In the genomic region with DNA sequence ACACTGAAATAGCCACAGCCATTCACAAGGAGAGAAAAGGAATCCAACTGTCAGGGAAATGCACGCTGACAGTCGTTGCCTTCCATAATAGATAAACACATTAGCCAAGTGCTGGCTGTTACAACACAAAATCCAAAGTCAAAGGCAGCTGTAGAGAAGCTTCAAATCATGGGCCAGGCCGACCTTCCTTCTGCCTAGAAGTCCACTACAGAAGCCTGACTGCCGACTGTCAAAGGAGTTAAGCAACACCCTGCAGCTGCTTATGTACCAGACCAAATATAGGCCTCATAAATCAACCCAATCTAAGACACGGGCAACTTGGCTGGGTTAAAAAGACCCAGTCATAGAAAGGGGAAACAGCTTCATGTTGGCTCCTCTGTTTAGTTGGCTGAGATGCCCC, we compare ENCODE assay signal across 11 mouse cellular contexts.
A peak's percentile ranks its signal among the peaks of the same experiment; 100 is the strongest.
DNase-seq lines count a peak whose midpoint lies in the region; ATAC-seq and TF ChIP-seq lines count a peak whose summit lies in the region.
"Had no signal": no experiment of that assay in that cellular context is flagged by ENCODE, and none has a peak within 500 bp of the region (broad histone marks: within the 10 kb centered on the region; RNA-seq: fewer than 3 reads in every experiment).

No protein-coding gene starts in this region.

- no peaks in the 10 kb centered on the region for H3K9me3 ChIP-seq in embryonic facial prominence, embryonic 14.5 days (ENCODE audit: control insufficient read depth, low read length)
- H3K9me3 ChIP-seq in embryonic facial prominence, embryonic 10.5 days = 0 out of 2 replicates have a peak, but pooled peaks cover 3% of the 10 kb centered on the region
- H3K9me3 ChIP-seq in limb, embryonic 15.5 days = no peaks in the 10 kb centered on the region
- H3K9me3 ChIP-seq in stomach, postnatal 0 days (ENCODE audit: control insufficient read depth, low read length) = no peaks in the 10 kb centered on the region
- H3K9me3 ChIP-seq: forebrain, embryonic 15.5 days; limb, embryonic 12.5 days had no signal

- H3K36me3 ChIP-seq in embryonic facial prominence, embryonic 14.5 days (ENCODE audit: control insufficient read depth, insufficient read depth, low read length) = no peaks in the 10 kb centered on the region
- H3K36me3 ChIP-seq in embryonic facial prominence, embryonic 10.5 days (replicated peaks) = peaks cover 8% of the 10 kb centered on the region
- H3K36me3 ChIP-seq in limb, embryonic 15.5 days = no peaks in the 10 kb centered on the region
- no peaks in the 10 kb centered on the region for H3K36me3 ChIP-seq in stomach, postnatal 0 days (ENCODE audit: control insufficient read depth, insufficient read depth, low read length)
- H3K36me3 ChIP-seq: forebrain, embryonic 15.5 days; limb, embryonic 12.5 days had no signal

- no peak for TF ChIP-seq CTCF in lung, adult 2 months (IDR thresholded peaks at IDR 0.05; ENCODE audit: insufficient read depth, low read length)
- TF ChIP-seq CTCF in stomach, postnatal 0 days (IDR thresholded peaks at IDR 0.05; ENCODE audit: low read depth) = no peak

- no peak for TF ChIP-seq POLR2A in lung, adult 2 months (IDR thresholded peaks at IDR 0.05; ENCODE audit: borderline replicate concordance, extremely low read depth, low read depth, low read length)

- no peak overlapping the region for H3K4me2 ChIP-seq in embryonic facial prominence, embryonic 14.5 days (ENCODE audit: low read depth, low read length)
- no peak overlapping the region for H3K4me2 ChIP-seq in limb, embryonic 15.5 days
- H3K4me2 ChIP-seq in stomach, postnatal 0 days (replicated peaks; ENCODE audit: low read depth) = no peak overlapping the region
- H3K4me2 ChIP-seq: forebrain, embryonic 15.5 days; limb, embryonic 12.5 days had no signal

- DNase-seq in embryonic facial prominence, embryonic 14.5 days (ENCODE audit: low spot score) = peak; percentile 39
- no peak for DNase-seq in embryonic facial prominence, embryonic 10.5 days (ENCODE audit: low spot score)
- DNase-seq in lung, adult 18-20 months = peak; percentile 15 to 41
- DNase-seq in lung, adult 2 months = no peak
- no peak for DNase-seq in stomach, postnatal 0 days (ENCODE audit: low spot score)
- DNase-seq in spleen, postnatal 4 days (ENCODE audit: low spot score in 2 of 2) = no peak
- no peak for DNase-seq in urinary bladder, postnatal 4 days (ENCODE audit: low spot score in 2 of 2)

- no peak overlapping the region for H3K9ac ChIP-seq in embryonic facial prominence, embryonic 14.5 days (ENCODE audit: low read depth, low read length)
- H3K9ac ChIP-seq in limb, embryonic 15.5 days = no peak overlapping the region
- H3K9ac ChIP-seq in stomach, postnatal 0 days (ENCODE audit: low read length) = no peak overlapping the region
- H3K9ac ChIP-seq: forebrain, embryonic 15.5 days; limb, embryonic 12.5 days had no signal

- H3K4me3 ChIP-seq in embryonic facial prominence, embryonic 14.5 days (ENCODE audit: low read depth, low read length) = no peak overlapping the region
- H3K4me3 ChIP-seq in embryonic facial prominence, embryonic 10.5 days = no peak overlapping the region
- H3K4me3 ChIP-seq in lung, adult 2 months (replicated peaks; ENCODE audit: extremely low read depth, low read depth, low read length) = no peak overlapping the region
- H3K4me3 ChIP-seq in limb, embryonic 15.5 days = no peak overlapping the region
- no peak overlapping the region for H3K4me3 ChIP-seq in stomach, postnatal 0 days (ENCODE audit: low read depth, low read length)
- H3K4me3 ChIP-seq: forebrain, embryonic 15.5 days; limb, embryonic 12.5 days had no signal

- WGBS in embryonic facial prominence, embryonic 14.5 days = 62% methylated on average over 5 of the region's 5 CpGs
- WGBS in embryonic facial prominence, embryonic 10.5 days = 77% methylated on average over 5 of the region's 5 CpGs
- WGBS in lung, adult 2 months = 33% methylated on average over 5 of the region's 5 CpGs
- 20% methylated on average over 5 of the region's 5 CpGs for WGBS in limb, embryonic 15.5 days
- 19% methylated on average over 5 of the region's 5 CpGs for WGBS in stomach, postnatal 0 days

- H3K4me1 ChIP-seq in embryonic facial prominence, embryonic 14.5 days (ENCODE audit: control insufficient read depth, insufficient read depth, low read length) = peaks cover 5% of the 10 kb centered on the region; the same call in 1 of the 2 replicates
- peaks cover 59% of the 10 kb centered on the region for H3K4me1 ChIP-seq in embryonic facial prominence, embryonic 10.5 days
- H3K4me1 ChIP-seq in lung, adult 2 months (ENCODE audit: control insufficient read depth, insufficient read depth, low read length) = no peaks in the 10 kb centered on the region
- H3K4me1 ChIP-seq in limb, embryonic 15.5 days = peaks cover 20% of the 10 kb centered on the region
- H3K4me1 ChIP-seq in stomach, postnatal 0 days (replicated peaks; ENCODE audit: control insufficient read depth, insufficient read depth) = no peaks in the 10 kb centered on the region; the same call in 1 of the 2 replicates

- H3K27me3 ChIP-seq in embryonic facial prominence, embryonic 14.5 days (replicated peaks; ENCODE audit: control insufficient read depth, insufficient read depth, low read length) = no peaks in the 10 kb centered on the region
- H3K27me3 ChIP-seq in embryonic facial prominence, embryonic 10.5 days (replicated peaks; ENCODE audit: low read depth, poor library complexity, severe bottlenecking) = no peaks in the 10 kb centered on the region
- no peaks in the 10 kb centered on the region for H3K27me3 ChIP-seq in limb, embryonic 15.5 days
- H3K27me3 ChIP-seq in stomach, postnatal 0 days (ENCODE audit: control insufficient read depth, insufficient read depth, low read length) = no peaks in the 10 kb centered on the region
- H3K27me3 ChIP-seq: forebrain, embryonic 15.5 days; limb, embryonic 12.5 days had no signal

- peak overlapping the region; percentile 1 for H3K27ac ChIP-seq in embryonic facial prominence, embryonic 14.5 days (replicated peaks; ENCODE audit: low read depth, low read length)
- H3K27ac ChIP-seq in embryonic facial prominence, embryonic 10.5 days (replicated peaks) = no peak overlapping the region
- peak overlapping the region; percentile 47; the same call in 1 of the 2 replicates for H3K27ac ChIP-seq in limb, embryonic 15.5 days
- no peak overlapping the region for H3K27ac ChIP-seq in stomach, postnatal 0 days (replicated peaks)
- H3K27ac ChIP-seq: forebrain, embryonic 15.5 days; limb, embryonic 12.5 days had no signal

- TF ChIP-seq EP300 in stomach, postnatal 0 days (optimal IDR thresholded peaks at IDR 0.05) = no peak

- no peak for ATAC-seq in embryonic facial prominence, embryonic 14.5 days (ENCODE audit: low read depth)
- ATAC-seq in limb, embryonic 15.5 days (ENCODE audit: insufficient number of reproducible peaks, low FRiP score, low TSS enrichment, low read depth) = no peak
- ATAC-seq in stomach, postnatal 0 days (ENCODE audit: low FRiP score, low TSS enrichment) = peak; percentile 42; the same call in 1 of the 2 replicates
- ATAC-seq: forebrain, embryonic 15.5 days; inflammation-experienced regulatory T-cells, adult 6 months had no signal

Comparison
In these comparisons a context has a peak if more than half of its experiments do, and no peak if none do; other contexts are left out.
1. DNase-seq: peak in embryonic facial prominence, embryonic 14.5 days (single experiment) and lung, adult 18-20 months (2 of 2); none in embryonic facial prominence, embryonic 10.5 days (single experiment), lung, adult 2 months (single experiment), stomach, postnatal 0 days (single experiment), spleen, postnatal 4 days (0 of 2) and urinary bladder, postnatal 4 days (0 of 2).
2. H3K27ac ChIP-seq: peak in embryonic facial prominence, embryonic 14.5 days (single experiment) and limb, embryonic 15.5 days (single experiment); none in embryonic facial prominence, embryonic 10.5 days (single experiment) and stomach, postnatal 0 days (single experiment).